Mouse (Mus musculus): Measurements from ENCODE around the gene Vars2.
A peak's percentile ranks its signal among the peaks of the same experiment; 100 is the strongest.

Gene Vars2

DNA sequence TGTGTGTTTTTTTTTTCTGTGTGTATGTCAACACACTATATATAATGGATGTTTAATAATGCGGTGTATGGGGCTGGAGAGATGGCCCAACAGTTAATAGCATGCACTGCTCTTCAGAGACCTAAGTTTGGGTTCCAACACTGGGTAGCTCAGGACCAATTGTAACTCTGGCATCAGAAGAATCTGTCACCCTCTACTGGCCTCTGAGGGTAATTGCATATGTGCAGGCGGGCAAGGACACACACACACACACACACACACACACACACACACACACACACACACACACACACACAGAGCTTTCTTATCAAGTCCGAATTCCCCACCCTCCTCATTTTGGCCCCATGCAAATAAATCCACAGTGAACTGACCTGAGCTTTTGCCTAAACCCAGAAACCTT, 32.2 kb downstream of the Vars2 start:
- no peak for DNase-seq (ENCODE audit: low read depth, low spot score)

GRCm38 (mm10) chr17:35633992-35634391, 33.4 kb downstream of the Vars2 start:
- no peak for DNase-seq (ENCODE audit: low read depth, low spot score)

- no peak for DNase-seq (ENCODE audit: low read depth, low spot score)
These were observed 40.9 kb downstream of the Vars2 start, which contains the start of gene Gm9573 for GRCm38 (mm10) chr17:35626537-35626936. Gene Gm9573, minus strand, starts transcription at chr17:35626637.

DNA sequence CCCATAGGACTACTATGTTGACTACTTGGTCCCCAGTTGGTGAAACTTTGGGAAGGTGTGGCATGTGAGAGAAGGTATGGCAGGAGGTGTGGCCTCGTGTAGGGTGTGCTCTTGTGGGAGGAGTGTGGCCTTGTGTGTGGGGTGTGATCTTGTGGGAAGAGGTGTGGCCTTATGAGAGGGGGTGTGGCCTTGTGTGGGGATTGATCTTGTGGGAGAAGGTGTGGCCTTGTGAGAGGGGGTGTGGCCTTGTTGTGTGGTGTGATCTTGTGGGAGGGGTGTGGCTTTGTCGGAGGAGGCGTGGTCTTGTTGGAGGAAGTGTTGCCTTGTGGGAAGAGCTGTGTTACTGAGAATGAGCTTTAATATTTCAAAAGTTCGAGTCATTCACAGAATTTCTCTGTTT, 50.3 kb downstream of the Vars2 start:
- peak; percentile 78 for DNase-seq (ENCODE audit: low read depth, low spot score)

Data from A20 (cell line).